Mouse (Mus musculus) midbrain, embryonic 16.5 days (tissue): ENCODE results near the gene AI467606. TPM values are rescaled to one million over a fixed set of nuclear protein-coding genes. Genes with fewer than 3 reads are reported as not detected.
A peak's percentile ranks its signal among the peaks of the same experiment; 100 is the strongest.

Source experiments
- ATAC-seq: fragments of 200-750 bp; cut with Nextera tagmentation; 2 replicates; pipeline ENCODE4 v1.8.0; 2017; ENCODE audit warnings: moderate TSS enrichment
- H3K27ac ChIP-seq: fragments of 300-500 bp; sonication (generic); 2 replicates; pipeline ENCODE4 v1.5.1; 2014; ENCODE audit warnings: mild to moderate bottlenecking, low read length, mixed read lengths
- H3K27me3 ChIP-seq: fragments of 300-500 bp; sonication (generic); 2 replicates; pipeline ENCODE4 v1.6.1; 2014; ENCODE audit warnings: low read depth, low read length, mixed read lengths; ENCODE audit not compliant: control insufficient read depth, insufficient read depth
- H3K36me3 ChIP-seq: fragments of 300-500 bp; sonication (generic); 2 replicates; pipeline ENCODE4 v1.6.1; 2014; ENCODE audit warnings: mild to moderate bottlenecking, low read length, moderate library complexity, mixed read lengths; ENCODE audit not compliant: control insufficient read depth, insufficient read depth
- H3K4me1 ChIP-seq: fragments of 300-500 bp; sonication (generic); 2 replicates; pipeline ENCODE4 v1.6.1; 2014; ENCODE audit warnings: mild to moderate bottlenecking, low read length, mixed read lengths; ENCODE audit not compliant: control insufficient read depth, insufficient read depth
- H3K4me2 ChIP-seq: fragments of 300-500 bp; sonication (generic); 2 replicates; pipeline ENCODE4 v1.6.1; 2014; ENCODE audit warnings: mild to moderate bottlenecking, low read length, mixed read lengths
- H3K4me3 ChIP-seq: fragments of 300-500 bp; sonication (generic); 2 replicates; pipeline ENCODE4 v1.5.1; 2014; ENCODE audit warnings: low read depth, mild to moderate bottlenecking, low read length, moderate library complexity, mixed read lengths
- H3K9ac ChIP-seq: fragments of 300-500 bp; sonication (generic); 2 replicates; pipeline ENCODE4 v1.6.1; 2014; ENCODE audit warnings: low read depth, low read length, mixed read lengths
- H3K9me3 ChIP-seq: fragments of 300-500 bp; sonication (generic); replicated peaks from 2 replicates; pipeline ENCODE4 v1.6.1; 2014; ENCODE audit warnings: mild to moderate bottlenecking, low read length, mixed read lengths; ENCODE audit not compliant: control insufficient read depth, poor library complexity, severe bottlenecking
- WGBS: fragments of 180-500 bp; shearing (Covaris S2); extraction: QIAGEN DNeasy Blood & Tissue Kit; methylation state at CpG from one replicate; pipeline ENCODE4 v1.1.7; 2014; 5-methylcytosine and 5-hydroxymethylcytosine counted together
- polyA plus RNA-seq: library from polyadenylated mRNA; unstranded; fragments of >200 nt; fragmentation: Nextera tagmentation; extraction: Ambion mirVana; gene quantifications from 2 replicates; pipeline ENCODE4 v1.2.1, GENCODE M21; 2015

Gene AI467606
- 1.7 and 2.5 TPM in 2 replicates for polyA plus RNA-seq

DNA sequence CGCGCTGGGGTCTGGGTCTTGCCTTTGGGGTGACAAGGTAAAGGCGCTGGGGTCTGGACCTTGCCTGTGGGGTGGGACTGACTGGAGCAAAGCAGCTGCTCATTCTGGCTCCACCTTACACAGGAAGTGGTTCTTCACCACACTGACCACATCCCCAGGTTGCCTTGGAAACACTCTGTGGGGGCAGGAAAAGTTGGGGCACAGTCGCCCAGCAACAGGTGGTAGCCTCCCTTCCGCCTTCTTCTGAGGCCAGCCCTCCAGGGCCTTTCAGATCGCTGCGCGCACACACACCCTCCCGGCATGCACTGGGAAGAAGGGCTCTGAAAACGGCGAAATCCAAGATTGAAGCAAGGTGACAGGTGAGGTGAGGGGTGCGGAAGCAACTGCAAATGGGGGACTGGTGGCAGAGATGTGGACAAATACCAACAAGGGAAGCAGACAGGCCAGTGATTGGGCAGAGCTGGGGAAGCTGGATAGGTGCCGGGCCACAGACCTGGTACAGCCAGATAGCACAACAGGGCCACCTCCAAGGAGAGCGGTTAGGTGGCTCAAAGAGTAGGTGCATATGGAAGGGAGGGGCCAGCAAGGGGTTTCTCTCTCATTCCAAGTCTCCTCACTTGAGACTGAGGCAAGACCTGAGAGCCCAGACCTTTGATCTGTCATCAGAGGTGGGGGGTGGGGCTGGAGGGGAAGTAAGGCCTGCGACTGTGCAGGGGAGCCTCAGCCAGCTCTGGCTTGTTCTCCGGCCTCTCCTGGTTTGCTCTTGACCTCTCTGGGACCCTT, at the start of gene AI467606:
Gene AI467606, plus strand, starts transcription at position 246 of the 783 bp plus-strand sequence.
- ATAC-seq, result no peak
- Histone ChIP-seq H3K36me3 (no peaks in the 10 kb centered on the region), H3K27ac (no peak within 1 kb of the TSS), H3K4me1 (no peaks in the 10 kb centered on the region), H3K4me3 (no peak within 1 kb of the TSS), H3K9me3 (no peaks in the 10 kb centered on the region), H3K9ac (no peak within 1 kb of the TSS), H3K27me3 (no peaks in the 10 kb centered on the region), H3K4me2 (no peak within 1 kb of the TSS)
- WGBS, result 80% methylated on average over 16 of the region's 16 CpGs

DNA sequence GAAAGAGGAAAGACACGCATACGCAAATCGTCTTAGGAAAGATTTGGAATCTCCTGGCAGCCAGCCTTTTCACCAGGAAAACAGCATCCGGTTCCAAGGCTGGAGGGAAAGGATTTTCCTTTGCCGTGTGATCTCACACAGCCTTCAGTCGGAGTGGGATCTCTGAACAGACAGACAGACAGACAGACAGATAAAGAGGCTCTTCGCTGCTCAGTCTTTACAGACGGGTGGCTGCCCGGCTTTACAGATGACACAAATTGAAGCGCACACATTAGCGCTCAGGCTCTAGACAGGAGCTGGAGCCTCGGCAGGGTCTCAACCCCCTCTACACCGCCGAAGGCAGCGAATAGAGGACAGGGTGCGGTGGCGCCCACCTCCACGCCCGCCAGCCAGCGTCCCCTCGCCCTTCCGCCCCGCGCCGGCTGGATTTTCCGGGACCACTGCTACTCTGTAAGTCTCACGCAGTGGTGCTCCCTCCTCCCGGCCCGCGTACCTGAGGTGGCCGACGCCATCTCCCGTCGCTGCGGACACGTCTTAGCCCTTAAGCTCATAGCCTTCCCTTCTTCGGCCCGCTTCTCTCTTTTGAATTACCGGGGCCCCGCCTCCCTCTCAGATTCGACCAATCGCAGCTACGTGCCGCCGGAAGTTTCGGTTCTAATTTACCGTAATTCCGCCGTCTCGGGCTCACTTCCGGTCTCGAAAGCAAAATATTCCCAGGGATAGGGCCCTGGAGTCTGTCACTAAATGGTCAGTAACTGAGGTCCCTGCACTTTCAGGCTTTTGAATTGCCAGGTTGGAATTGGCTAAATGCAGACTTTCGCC, 49.1 kb upstream of the AI467606 start, which contains the start of gene Kif22:
Gene Kif22, minus strand, starts transcription at position 621 of the 822 bp plus-strand sequence.
- Histone ChIP-seq H3K27ac (peak within 1 kb of the TSS; percentile 48), H3K9me3 (0 out of 2 replicates have a peak, but pooled peaks cover 2% of the 10 kb centered on the region), H3K4me1 (peaks cover 12% of the 10 kb centered on the region), H3K27me3 (no peaks in the 10 kb centered on the region), H3K36me3 (no peaks in the 10 kb centered on the region), H3K4me3 (peak within 1 kb of the TSS; percentile 55), H3K4me2 (peak within 1 kb of the TSS; percentile 83), H3K9ac (peak within 1 kb of the TSS; percentile 66)
- WGBS, result under 1% methylated on average over 53 of the region's 53 CpGs
- peak; percentile 80 for ATAC-seq

DNA sequence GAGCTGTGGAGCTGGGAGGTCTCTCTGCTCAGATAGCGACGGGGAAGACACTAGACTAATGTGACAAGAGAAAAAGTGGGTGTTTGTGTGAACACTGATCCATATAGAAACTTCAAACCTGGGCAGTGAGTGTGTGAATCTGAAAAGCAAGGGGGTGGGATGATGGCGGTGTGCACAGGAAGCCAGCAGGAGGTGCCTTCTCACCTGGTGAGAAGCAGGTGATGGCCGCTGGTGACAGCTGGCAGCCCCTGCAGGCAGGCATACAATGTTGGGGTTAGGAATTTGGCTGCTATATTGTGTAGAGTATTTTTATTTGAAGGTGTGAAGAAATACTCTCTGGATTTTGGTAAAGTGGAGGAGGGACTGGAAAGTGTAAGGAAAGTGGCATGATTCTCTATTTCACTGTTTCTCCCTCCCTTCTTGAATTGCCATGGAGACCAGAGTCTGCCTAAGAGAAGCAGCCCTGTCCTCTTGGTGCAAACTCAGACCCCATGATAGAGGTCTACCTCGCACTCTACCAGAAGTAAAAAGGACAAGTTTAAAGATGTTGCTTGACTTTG, 36.1 kb upstream of the AI467606 start:
- Histone ChIP-seq H3K9me3 (no peaks in the 10 kb centered on the region), H3K36me3 (no peaks in the 10 kb centered on the region), H3K4me1 (no peaks in the 10 kb centered on the region), H3K27ac (no peak overlapping the region), H3K4me2 (no peak overlapping the region), H3K4me3 (no peak overlapping the region), H3K27me3 (no peaks in the 10 kb centered on the region), H3K9ac (no peak overlapping the region)
- no peak for ATAC-seq
- WGBS, result 74% methylated on average over 5 of the region's 5 CpGs

DNA sequence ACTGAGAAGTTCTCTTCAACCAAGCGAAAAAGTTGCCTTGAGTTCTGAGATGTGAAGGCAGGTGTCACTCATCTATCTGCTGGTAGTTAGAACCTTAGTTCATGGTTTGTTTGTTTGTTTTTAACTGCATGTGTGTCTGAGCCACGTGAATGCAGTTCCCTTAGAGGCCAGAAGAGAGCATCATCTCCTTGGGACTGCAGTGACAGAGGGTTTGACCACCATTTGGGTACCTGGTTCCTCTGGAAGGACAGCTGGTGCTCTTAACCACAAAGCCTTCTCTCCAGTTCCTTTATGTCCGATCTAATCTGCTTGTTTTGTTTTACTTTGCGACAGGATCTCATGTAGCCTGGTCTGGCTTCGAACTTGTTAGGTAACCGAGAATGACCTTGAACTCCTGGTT, 25.6 kb upstream of the AI467606 start:
- WGBS, result 91% methylated on average over 6 of the region's 6 CpGs
- H3K36me3 ChIP-seq, result no peaks in the 10 kb centered on the region
- ATAC-seq, result no peak
- no peak overlapping the region for H3K9ac ChIP-seq
- H3K27me3 ChIP-seq, result no peaks in the 10 kb centered on the region
- no peak overlapping the region for H3K4me3 ChIP-seq
- H3K4me1 ChIP-seq, result no peaks in the 10 kb centered on the region
- H3K9me3 ChIP-seq, result no peaks in the 10 kb centered on the region; the same call in 1 of the 2 replicates
- no peak overlapping the region for H3K4me2 ChIP-seq
- H3K27ac ChIP-seq, result no peak overlapping the region

DNA sequence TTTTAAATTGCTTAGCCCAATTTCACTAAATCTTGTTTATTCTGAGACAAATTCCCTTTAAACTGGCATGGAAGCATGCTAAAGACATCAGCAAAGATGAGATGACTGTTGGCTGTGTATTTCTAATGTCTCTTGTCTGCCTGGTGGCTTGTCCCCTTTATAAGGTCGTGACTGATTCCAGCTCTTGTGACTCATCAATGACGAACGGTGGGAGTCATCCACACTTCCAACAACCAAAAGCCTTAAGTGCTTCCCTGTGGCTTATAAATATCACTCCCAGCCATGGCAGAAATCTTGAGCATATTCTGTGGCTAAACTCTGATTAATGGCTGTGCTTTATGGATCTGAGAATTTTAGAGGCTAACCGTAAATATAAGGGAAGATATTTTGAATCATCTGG, 24.8 kb upstream of the AI467606 start:
- 84% methylated on average over 4 of the region's 4 CpGs for WGBS

DNA sequence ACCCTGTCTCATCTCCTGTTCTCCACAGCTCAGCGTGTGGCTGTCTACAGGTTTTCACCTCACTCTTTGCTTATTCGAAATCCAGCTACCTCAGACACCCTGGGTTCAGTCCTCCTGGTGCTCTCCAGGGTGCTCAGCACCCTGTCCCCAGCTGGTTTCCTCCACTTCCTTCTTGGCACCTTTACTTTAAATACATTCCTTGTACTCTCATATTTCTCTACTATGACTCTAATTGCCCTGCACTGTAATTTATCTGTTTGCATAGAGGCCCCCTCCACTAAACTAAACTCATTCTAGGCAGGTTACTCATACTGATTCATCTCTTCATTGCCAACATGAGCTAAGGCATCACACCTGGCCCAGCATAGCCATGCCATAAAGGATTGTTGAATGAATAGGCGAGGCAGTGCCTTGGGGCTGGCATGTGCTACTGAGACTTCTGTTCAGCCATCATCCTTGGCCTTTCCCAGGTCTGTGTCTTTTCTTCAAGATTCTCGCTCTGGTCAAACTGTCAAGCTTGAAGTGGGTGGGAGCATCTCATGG, 20.2 kb upstream of the AI467606 start:
- WGBS, result 72% methylated on average over 4 of the region's 4 CpGs
- no peak for ATAC-seq

More for the DNA sequence above, 24.8 kb upstream of the AI467606 start:
- Histone ChIP-seq H3K9me3 (no peaks in the 10 kb centered on the region; the same call in 1 of the 2 replicates), H3K4me1 (no peaks in the 10 kb centered on the region), H3K27me3 (no peaks in the 10 kb centered on the region), H3K4me2 (no peak overlapping the region), H3K36me3 (no peaks in the 10 kb centered on the region), H3K9ac (no peak overlapping the region), H3K27ac (no peak overlapping the region), H3K4me3 (no peak overlapping the region)
- ATAC-seq, result no peak

DNA sequence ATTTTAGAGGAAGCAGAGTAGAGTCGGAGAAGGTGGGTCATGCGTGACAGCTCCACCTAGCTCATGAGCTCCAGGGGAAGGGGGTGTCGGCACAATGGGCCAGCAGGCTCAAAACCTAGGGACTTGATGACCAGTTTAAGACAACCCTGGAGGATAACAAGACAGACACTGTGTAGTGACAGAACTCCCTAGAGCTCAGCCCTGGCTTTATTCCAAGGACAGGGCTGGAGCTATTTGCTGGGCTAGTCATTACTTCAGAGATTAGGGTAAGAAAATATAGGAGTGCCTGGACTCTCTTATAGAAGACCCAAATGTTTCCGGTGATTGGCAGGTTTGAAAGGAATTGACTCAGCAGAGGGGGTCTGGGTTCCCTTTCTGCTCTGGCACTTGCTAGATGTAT, 17.9 kb upstream of the AI467606 start:
- Histone ChIP-seq H3K36me3 (no peaks in the 10 kb centered on the region), H3K9ac (no peak overlapping the region), H3K27ac (no peak overlapping the region), H3K4me2 (no peak overlapping the region), H3K4me3 (no peak overlapping the region), H3K27me3 (no peaks in the 10 kb centered on the region), H3K4me1 (no peaks in the 10 kb centered on the region), H3K9me3 (0 out of 2 replicates have a peak, but pooled peaks cover 2% of the 10 kb centered on the region)
- WGBS, result 86% methylated on average over 4 of the region's 4 CpGs
- no peak for ATAC-seq

More for the DNA sequence above, 20.2 kb upstream of the AI467606 start:
- no peak overlapping the region for H3K4me2 ChIP-seq
- H3K9ac ChIP-seq, result no peak overlapping the region
- no peak overlapping the region for H3K27ac ChIP-seq
- H3K36me3 ChIP-seq, result no peaks in the 10 kb centered on the region
- no peak overlapping the region for H3K4me3 ChIP-seq
- H3K9me3 ChIP-seq, result 0 out of 2 replicates have a peak, but pooled peaks cover 2% of the 10 kb centered on the region
- H3K27me3 ChIP-seq, result no peaks in the 10 kb centered on the region
- H3K4me1 ChIP-seq, result no peaks in the 10 kb centered on the region

DNA sequence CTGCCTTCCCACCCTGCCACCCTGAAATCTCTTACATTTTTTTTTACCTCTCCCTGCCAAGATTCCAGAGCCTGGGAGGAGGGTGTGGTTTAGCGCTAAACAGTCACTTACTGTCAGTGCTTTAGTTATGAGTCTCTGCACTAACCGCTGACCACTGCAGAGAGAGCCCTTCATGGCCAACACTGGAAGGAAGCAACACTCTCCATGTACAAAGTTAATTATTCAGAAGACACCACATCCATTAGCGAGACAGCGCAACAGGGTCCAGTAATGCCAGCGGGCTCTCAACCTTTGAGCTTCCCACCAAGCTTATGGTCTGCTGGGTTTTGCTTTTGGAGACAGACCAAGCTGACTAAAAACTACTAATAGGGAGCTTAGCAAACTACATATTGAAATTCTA, 15.0 kb upstream of the AI467606 start:
- Histone ChIP-seq H3K27me3 (no peaks in the 10 kb centered on the region), H3K4me1 (no peaks in the 10 kb centered on the region), H3K36me3 (no peaks in the 10 kb centered on the region), H3K4me3 (no peak overlapping the region), H3K9me3 (0 out of 2 replicates have a peak, but pooled peaks cover 2% of the 10 kb centered on the region), H3K27ac (no peak overlapping the region), H3K9ac (no peak overlapping the region), H3K4me2 (no peak overlapping the region)
- no peak for ATAC-seq
- 94% methylated on average over 5 of the region's 5 CpGs for WGBS
